8 mouse cellular contexts compared by ENCODE assay signal in genomic region chr17:32829540-32830417, GRCm38 (mm10). TPM values are rescaled to one million over a fixed set of nuclear protein-coding genes. Genes with fewer than 3 reads are reported as not detected.
DNase-seq lines count a peak whose midpoint lies in the region; ATAC-seq and TF ChIP-seq lines count a peak whose summit lies in the region.

Gene Zfp799, minus strand, starts transcription at chr17:32830261.

- H3K36me3 ChIP-seq in ES-Bruce4 (ENCODE audit: control insufficient read depth, insufficient read depth, low read length, poor library complexity, severe bottlenecking) = no peaks in the 10 kb centered on the region; the same call in 1 of the 2 replicates
- peaks cover 8% of the 10 kb centered on the region for H3K36me3 ChIP-seq in forebrain, embryonic 14.5 days (ENCODE audit: control insufficient read depth, insufficient read depth, low read length)
- H3K36me3 ChIP-seq in neural tube, embryonic 15.5 days = peaks cover 23% of the 10 kb centered on the region

- no peak for TF ChIP-seq EP300 in ES-Bruce4 (IDR thresholded peaks at IDR 0.05; ENCODE audit: insufficient read depth, low read depth, low read length)

- H3K4me3 ChIP-seq in ES-Bruce4 (ENCODE audit: low read depth, low read length) = peak within 1 kb of the TSS; percentile 69
- peak within 1 kb of the TSS; percentile 66 for H3K4me3 ChIP-seq in forebrain, embryonic 14.5 days (ENCODE audit: low read depth, low read length)
- H3K4me3 ChIP-seq in neural tube, embryonic 15.5 days (replicated peaks) = peak within 1 kb of the TSS; percentile 84

- peak; percentile 68 for DNase-seq in cerebellum, adult 11 months
- DNase-seq in forebrain, embryonic 14.5 days (ENCODE audit: low spot score) = peak; percentile 98
- peak; percentile 65 to 76 for DNase-seq in heart, postnatal 14 days
- DNase-seq in layer of hippocampus, adult 11-12 months (ENCODE audit: low spot score) = peak; percentile 85
- DNase-seq in lung, adult 18-20 months = peak; percentile 74 to 79
- DNase-seq in testis, postnatal 14 days (ENCODE audit: low spot score) = peak; percentile 71

- H3K4me1 ChIP-seq in ES-Bruce4 (ENCODE audit: control insufficient read depth, insufficient read depth, low read length) = no peaks in the 10 kb centered on the region
- peaks cover 6% of the 10 kb centered on the region; the same call in 1 of the 2 replicates for H3K4me1 ChIP-seq in forebrain, embryonic 14.5 days (ENCODE audit: control insufficient read depth, insufficient read depth, low read length)
- H3K4me1 ChIP-seq in neural tube, embryonic 15.5 days = peaks cover 14% of the 10 kb centered on the region

- H3K4me2 ChIP-seq in forebrain, embryonic 14.5 days (ENCODE audit: low read length) = peak within 1 kb of the TSS; percentile 79
- H3K4me2 ChIP-seq in neural tube, embryonic 15.5 days = peak within 1 kb of the TSS; percentile 69

- TF ChIP-seq POLR2A in ES-Bruce4 (IDR thresholded peaks at IDR 0.05; ENCODE audit: insufficient read depth, low read length) = peak; percentile 26

- no peaks in the 10 kb centered on the region for H3K9me3 ChIP-seq in ES-Bruce4 (replicated peaks; ENCODE audit: control insufficient read depth, insufficient read depth, low read length, poor library complexity, severe bottlenecking)
- H3K9me3 ChIP-seq in forebrain, embryonic 14.5 days (replicated peaks; ENCODE audit: control insufficient read depth, low read length) = no peaks in the 10 kb centered on the region
- H3K9me3 ChIP-seq in neural tube, embryonic 15.5 days (replicated peaks) = no peaks in the 10 kb centered on the region

- no peak within 1 kb of the TSS for H3K27ac ChIP-seq in ES-Bruce4 (ENCODE audit: insufficient read depth, low read length)
- H3K27ac ChIP-seq in forebrain, embryonic 14.5 days (ENCODE audit: low read depth, low read length) = peak within 1 kb of the TSS; percentile 74
- peak within 1 kb of the TSS; percentile 86 for H3K27ac ChIP-seq in neural tube, embryonic 15.5 days (replicated peaks)

- WGBS in forebrain, embryonic 14.5 days = 3% methylated on average over 35 of the region's 35 CpGs
- WGBS in neural tube, embryonic 15.5 days = 1% methylated on average over 35 of the region's 35 CpGs

- H3K27me3 ChIP-seq in ES-Bruce4 (ENCODE audit: control insufficient read depth, insufficient read depth, low read length, poor library complexity, severe bottlenecking) = no peaks in the 10 kb centered on the region
- H3K27me3 ChIP-seq in forebrain, embryonic 14.5 days (replicated peaks; ENCODE audit: control insufficient read depth, insufficient read depth, low read length) = no peaks in the 10 kb centered on the region
- no peaks in the 10 kb centered on the region for H3K27me3 ChIP-seq in neural tube, embryonic 15.5 days (replicated peaks)

- peak; percentile 100 for ATAC-seq in forebrain, embryonic 14.5 days
- peak; percentile 99 for ATAC-seq in neural tube, embryonic 15.5 days (ENCODE audit: low FRiP score)

- TF ChIP-seq CTCF in ES-Bruce4 (IDR thresholded peaks at IDR 0.05; ENCODE audit: low read depth, low read length) = no peak

- intact Hi-C loops in heart, postnatal 14 days (cut with DNase I) = no loop called here

- H3K9ac ChIP-seq in ES-Bruce4 (ENCODE audit: low read depth, poor library complexity, severe bottlenecking) = peak within 1 kb of the TSS; percentile 52
- peak within 1 kb of the TSS; percentile 90 for H3K9ac ChIP-seq in forebrain, embryonic 14.5 days (ENCODE audit: low read length)
- H3K9ac ChIP-seq in neural tube, embryonic 15.5 days (replicated peaks) = peak within 1 kb of the TSS; percentile 96

RNA-seq across cellular contexts. Expression of gene Zfp799, which starts in this region (rescaled TPM):
- 25.5 and 27.1 TPM in 2 replicates for polyA plus RNA-seq in ES-Bruce4 (2011; ENCODE audit: insufficient read depth, insufficient read length, low read depth, missing spikeins)
- 20.7 and 25.7 TPM in 2 replicates for polyA plus RNA-seq in forebrain, embryonic 14.5 days (2014; fragmentation: Nextera tagmentation; extraction: Ambion mirVana)
- 10 to 100 TPM; 11.8 to 12.0 TPM for total RNA-seq in heart, postnatal 14 days (2021)
- 16.4 and 18.0 TPM in 2 replicates for polyA plus RNA-seq in neural tube, embryonic 15.5 days (2015; fragmentation: Nextera tagmentation; extraction: Ambion mirVana)
